Mouse (Mus musculus): ENCODE measurements around the gene Grin2b. TPM values are rescaled to one million over a fixed set of nuclear protein-coding genes. Genes with fewer than 3 reads are reported as not detected.

Gene Grin2b
- polyA plus RNA-seq, 2 experiments, result 0.39 to 3.7 TPM

DNA sequence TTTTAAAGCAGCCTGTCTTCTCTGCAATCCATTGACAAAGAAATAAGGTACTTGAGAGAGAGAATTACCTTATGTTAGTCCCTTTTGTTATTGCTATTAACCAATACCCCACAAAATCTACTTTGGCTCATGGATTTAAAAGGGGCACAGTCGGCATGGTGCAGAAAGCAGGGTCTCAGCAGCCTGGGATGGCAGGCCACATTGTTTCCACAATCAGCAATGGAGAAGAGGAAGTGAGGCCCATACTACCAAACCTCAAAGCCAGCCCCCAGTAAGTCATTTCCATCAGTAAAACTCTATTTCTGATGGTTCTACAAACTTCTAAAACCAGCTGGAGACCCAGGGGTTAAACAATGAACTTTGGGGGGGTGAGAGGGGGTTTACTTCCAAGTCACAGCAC is 417.2 kb downstream of the Grin2b start:
- H3K4me1 ChIP-seq (ENCODE audit: control insufficient read depth, insufficient read depth, low read length), result no peaks in the 10 kb centered on the region
- H3K4me2 ChIP-seq (replicated peaks; ENCODE audit: low read depth, low read length, severe bottlenecking), result no peak overlapping the region
- 70% methylated on average over 1 of the region's 1 CpGs for WGBS
- H3K9me3 ChIP-seq (ENCODE audit: control insufficient read depth, low read length), result no peaks in the 10 kb centered on the region
- DNase-seq (ENCODE audit: low spot score) (no peak), ATAC-seq (ENCODE audit: low FRiP score, low read depth) (no peak)
- H3K27ac ChIP-seq (replicated peaks; ENCODE audit: low read depth, low read length), result no peak overlapping the region
- H3K36me3 ChIP-seq (ENCODE audit: control insufficient read depth, insufficient read depth, low read length), result no peaks in the 10 kb centered on the region
- no peak overlapping the region for H3K4me3 ChIP-seq (replicated peaks; ENCODE audit: low read length)
- H3K9ac ChIP-seq (ENCODE audit: low read depth, low read length, severe bottlenecking), result no peak overlapping the region
- no peaks in the 10 kb centered on the region for H3K27me3 ChIP-seq (ENCODE audit: control insufficient read depth, insufficient read depth, low read length)
- TF ChIP-seq POLR2A (IDR thresholded peaks at IDR 0.05; ENCODE audit: borderline replicate concordance, extremely low read depth, insufficient read depth, insufficient read length), result no peak

DNA sequence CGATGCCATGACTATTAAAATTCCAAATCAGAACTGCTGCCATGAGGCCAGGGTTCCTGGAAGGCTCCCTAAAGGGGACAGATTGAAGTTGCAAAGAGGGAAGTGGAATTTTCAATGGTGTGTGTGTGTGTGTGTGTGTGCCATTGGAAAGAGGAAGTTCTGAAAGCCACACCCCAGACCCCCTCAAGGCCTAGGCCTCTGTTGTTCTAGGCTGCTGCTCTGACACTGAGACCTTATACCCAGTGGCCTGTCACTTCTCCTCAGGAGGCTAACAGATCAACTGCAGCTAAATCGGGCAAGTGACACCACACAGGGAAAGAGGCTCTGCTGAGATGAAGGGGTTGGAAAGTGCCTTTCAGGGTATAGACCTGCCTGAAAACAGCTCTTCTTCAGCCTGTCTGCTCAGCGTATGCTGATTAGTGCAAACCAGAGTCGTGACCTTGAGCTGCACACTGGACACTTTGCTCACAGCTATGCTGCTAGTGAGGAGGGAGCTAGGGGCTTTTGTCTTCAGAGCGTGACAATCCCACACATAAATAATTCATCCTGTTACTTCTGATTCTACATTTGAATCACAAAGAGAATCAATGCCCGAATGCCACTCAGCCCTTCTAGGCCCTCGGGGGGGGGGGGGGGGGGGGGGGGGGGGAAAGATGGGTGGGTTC is 424.8 kb downstream of the Grin2b start:
- Histone ChIP-seq H3K4me2 (replicated peaks; ENCODE audit: low read depth, low read length, severe bottlenecking) (no peak overlapping the region), H3K4me3 (replicated peaks; ENCODE audit: low read length) (no peak overlapping the region), H3K27me3 (ENCODE audit: control insufficient read depth, insufficient read depth, low read length) (no peaks in the 10 kb centered on the region), H3K9ac (ENCODE audit: low read depth, low read length, severe bottlenecking) (no peak overlapping the region), H3K9me3 (ENCODE audit: control insufficient read depth, low read length) (no peaks in the 10 kb centered on the region), H3K36me3 (ENCODE audit: control insufficient read depth, insufficient read depth, low read length) (no peaks in the 10 kb centered on the region), H3K27ac (replicated peaks; ENCODE audit: low read depth, low read length) (no peak overlapping the region), H3K4me1 (ENCODE audit: control insufficient read depth, insufficient read depth, low read length) (no peaks in the 10 kb centered on the region)
- TF ChIP-seq POLR2A (IDR thresholded peaks at IDR 0.05; ENCODE audit: borderline replicate concordance, extremely low read depth, insufficient read depth, insufficient read length), result no peak
- no peak for ATAC-seq (ENCODE audit: low FRiP score, low read depth)
- no peak for DNase-seq (ENCODE audit: low spot score)
- WGBS, result 78% methylated on average over 5 of the region's 7 CpGs

DNA sequence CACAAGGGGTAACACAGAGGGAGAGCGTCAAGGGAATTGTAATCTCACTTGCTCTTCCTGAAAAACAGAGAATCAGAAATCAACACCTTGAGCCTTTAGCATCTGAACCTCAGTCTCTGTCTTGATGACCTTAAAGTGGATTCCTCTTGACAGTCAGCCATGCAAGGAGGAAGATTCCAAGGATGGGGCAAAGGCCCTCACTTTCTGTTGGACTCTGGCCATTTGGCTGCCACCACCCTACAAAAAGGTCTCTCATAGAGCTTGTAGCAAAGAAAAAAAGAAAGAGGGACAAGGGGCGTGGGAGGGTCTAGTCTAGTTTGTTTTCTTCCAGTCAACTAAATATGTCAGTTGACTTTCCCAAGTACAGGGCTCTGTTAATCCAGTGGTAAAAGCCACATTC is 427.7 kb downstream of the Grin2b start:
- 78% methylated on average over 2 of the region's 2 CpGs for WGBS
- no peaks in the 10 kb centered on the region for H3K27me3 ChIP-seq (ENCODE audit: control insufficient read depth, insufficient read depth, low read length)
- no peak overlapping the region for H3K4me2 ChIP-seq (replicated peaks; ENCODE audit: low read depth, low read length, severe bottlenecking)
- H3K4me1 ChIP-seq (ENCODE audit: control insufficient read depth, insufficient read depth, low read length), result no peaks in the 10 kb centered on the region
- ATAC-seq (ENCODE audit: low FRiP score, low read depth) (no peak), DNase-seq (ENCODE audit: low spot score) (no peak)
- no peaks in the 10 kb centered on the region for H3K9me3 ChIP-seq (ENCODE audit: control insufficient read depth, low read length)
- no peak overlapping the region for H3K9ac ChIP-seq (ENCODE audit: low read depth, low read length, severe bottlenecking)
- no peaks in the 10 kb centered on the region for H3K36me3 ChIP-seq (ENCODE audit: control insufficient read depth, insufficient read depth, low read length)
- no peak for TF ChIP-seq POLR2A (IDR thresholded peaks at IDR 0.05; ENCODE audit: borderline replicate concordance, extremely low read depth, insufficient read depth, insufficient read length)
- no peak overlapping the region for H3K27ac ChIP-seq (replicated peaks; ENCODE audit: low read depth, low read length)
- H3K4me3 ChIP-seq (replicated peaks; ENCODE audit: low read length), result no peak overlapping the region

DNA sequence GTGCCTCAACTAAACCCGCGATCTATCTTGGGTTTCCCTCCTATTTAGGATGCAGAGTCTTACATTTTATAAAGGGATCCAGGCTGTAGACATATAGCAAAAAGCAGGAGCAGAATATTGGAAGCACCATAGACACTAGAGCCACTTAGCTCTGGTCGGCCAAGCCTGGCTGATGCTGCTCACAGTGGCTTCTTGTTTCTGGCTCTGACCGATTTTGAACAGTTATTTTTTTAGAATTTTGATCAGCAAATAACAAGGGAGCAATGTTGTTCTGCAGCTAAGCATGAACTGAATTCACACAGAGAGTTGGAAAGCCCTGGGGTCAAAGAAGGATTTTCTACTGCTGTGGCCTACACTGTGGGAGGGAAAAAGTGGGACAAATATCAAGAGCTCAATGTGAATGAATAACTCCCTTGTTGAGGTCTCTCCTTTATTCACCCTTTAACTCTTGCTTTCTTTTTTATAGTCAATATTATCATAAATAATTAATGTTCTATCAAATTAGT is 439.0 kb downstream of the Grin2b start:
- no peaks in the 10 kb centered on the region for H3K36me3 ChIP-seq (ENCODE audit: control insufficient read depth, insufficient read depth, low read length)
- no peaks in the 10 kb centered on the region for H3K27me3 ChIP-seq (ENCODE audit: control insufficient read depth, insufficient read depth, low read length)
- no peak overlapping the region for H3K4me3 ChIP-seq (replicated peaks; ENCODE audit: low read length)
- no peak overlapping the region for H3K27ac ChIP-seq (replicated peaks; ENCODE audit: low read depth, low read length)
- DNase-seq (ENCODE audit: low spot score) (no peak), ATAC-seq (ENCODE audit: low FRiP score, low read depth) (no peak)
- no peaks in the 10 kb centered on the region for H3K4me1 ChIP-seq (ENCODE audit: control insufficient read depth, insufficient read depth, low read length)
- no peaks in the 10 kb centered on the region; the same call in 1 of the 2 replicates for H3K9me3 ChIP-seq (ENCODE audit: control insufficient read depth, low read length)
- 91% methylated on average over 4 of the region's 4 CpGs for WGBS
- TF ChIP-seq POLR2A (IDR thresholded peaks at IDR 0.05; ENCODE audit: borderline replicate concordance, extremely low read depth, insufficient read depth, insufficient read length), result no peak
- H3K4me2 ChIP-seq (replicated peaks; ENCODE audit: low read depth, low read length, severe bottlenecking), result no peak overlapping the region
- H3K9ac ChIP-seq (ENCODE audit: low read depth, low read length, severe bottlenecking), result no peak overlapping the region

DNA sequence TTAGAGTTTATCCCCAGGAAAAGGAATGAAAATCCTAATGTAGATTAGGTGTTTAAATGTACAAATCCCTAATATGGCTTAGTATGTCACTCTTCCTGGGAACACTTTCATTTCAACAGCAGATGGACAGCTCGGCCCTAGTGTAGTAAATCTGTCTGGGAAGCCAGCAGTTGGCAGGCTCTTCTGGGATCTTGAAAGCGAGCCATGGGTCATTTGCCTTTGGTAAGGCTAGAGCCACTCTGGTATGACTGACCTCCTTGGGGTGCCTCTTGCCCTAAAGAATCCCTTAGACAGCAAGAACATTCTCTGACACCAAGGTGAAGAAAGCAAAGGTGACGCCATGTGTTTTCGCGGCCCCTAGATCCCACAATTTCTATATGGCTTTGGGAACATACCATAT is 446.2 kb downstream of the Grin2b start:
- H3K9ac ChIP-seq (ENCODE audit: low read depth, low read length, severe bottlenecking), result no peak overlapping the region
- H3K27ac ChIP-seq (replicated peaks; ENCODE audit: low read depth, low read length), result no peak overlapping the region
- DNase-seq (ENCODE audit: low spot score) (no peak), ATAC-seq (ENCODE audit: low FRiP score, low read depth) (no peak)
- no peaks in the 10 kb centered on the region for H3K4me1 ChIP-seq (ENCODE audit: control insufficient read depth, insufficient read depth, low read length)
- WGBS, result 87% methylated on average over 5 of the region's 5 CpGs
- no peak for TF ChIP-seq POLR2A (IDR thresholded peaks at IDR 0.05; ENCODE audit: borderline replicate concordance, extremely low read depth, insufficient read depth, insufficient read length)
- H3K4me3 ChIP-seq (replicated peaks; ENCODE audit: low read length), result no peak overlapping the region
- no peaks in the 10 kb centered on the region for H3K27me3 ChIP-seq (ENCODE audit: control insufficient read depth, insufficient read depth, low read length)
- H3K36me3 ChIP-seq (ENCODE audit: control insufficient read depth, insufficient read depth, low read length), result no peaks in the 10 kb centered on the region
- no peaks in the 10 kb centered on the region for H3K9me3 ChIP-seq (ENCODE audit: control insufficient read depth, low read length)
- H3K4me2 ChIP-seq (replicated peaks; ENCODE audit: low read depth, low read length, severe bottlenecking), result no peak overlapping the region
